Mouse (Mus musculus) brain, embryonic 14.5 days (tissue): ENCODE results near the gene Nudt12.
A peak's percentile ranks its signal among the peaks of the same experiment; 100 is the strongest.

Source experiments
- CTCF ChIP-seq: fragments of 200-500 bp; IDR thresholded peaks from 2 replicates; pipeline ENCODE4 v1.5.1; 2012; ENCODE audit warnings: inconsistent platforms, mild to moderate bottlenecking, moderate library complexity, borderline replicate concordance; ENCODE audit not compliant: insufficient read depth, insufficient read length; ENCODE audit errors: extremely low read depth
- POLR2A ChIP-seq: fragments of 200-500 bp; IDR thresholded peaks from 2 replicates; pipeline ENCODE4 v1.6.1; 2012; ENCODE audit warnings: mild to moderate bottlenecking, inconsistent platforms, borderline replicate concordance; ENCODE audit not compliant: poor library complexity, insufficient read depth, insufficient read length, severe bottlenecking; ENCODE audit errors: extremely low read depth

- no peak for TF ChIP-seq POLR2A
- peak; percentile 31; the same call in 1 of the 2 replicates for TF ChIP-seq CTCF
Measured at GRCm38 (mm10) chr17:58959905-58960304, 53.3 kb downstream of the Nudt12 start.
